Mouse (Mus musculus) bone marrow macrophage, adult 2 months (primary cell): ENCODE measurements around the gene Tnfaip6.

Experiments
- CTCF ChIP-seq: IDR thresholded peaks from 2 replicates; pipeline ENCODE4 v1.5.1; 2012; ENCODE audit warnings: low read depth, mild to moderate bottlenecking, low read length, moderate library complexity
- POLR2A ChIP-seq: IDR thresholded peaks from 2 replicates; pipeline ENCODE4 v1.6.1; 2012; ENCODE audit warnings: mild to moderate bottlenecking, low read depth, low read length, borderline replicate concordance

GRCm38 (mm10) chr2:52084571-52084970 lies 46.8 kb downstream of the Tnfaip6 start:
- TF ChIP-seq CTCF (no peak), POLR2A (no peak)
